ENCODE assay signal across 7 mouse cellular contexts in the genomic region with DNA sequence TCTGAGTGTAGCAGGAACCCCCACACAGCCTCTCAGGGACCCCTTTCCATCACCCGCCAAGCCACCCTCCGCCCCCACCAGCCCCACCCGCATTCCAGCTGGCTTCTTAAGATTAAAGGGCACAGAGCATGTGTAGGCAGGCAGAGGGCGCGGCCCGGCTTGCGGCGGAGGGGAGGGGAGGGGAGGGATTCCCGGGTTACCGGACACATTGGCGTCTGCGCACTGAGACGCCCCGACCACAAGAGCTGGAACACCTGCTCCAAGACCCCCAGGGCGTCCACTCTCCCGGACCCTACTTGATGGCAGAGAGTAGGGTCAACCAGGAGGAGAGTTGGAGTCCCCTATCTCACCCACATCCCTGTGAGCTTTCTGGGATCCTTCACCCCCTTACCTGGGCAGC. TPM values are rescaled to one million over a fixed set of nuclear protein-coding genes. Genes with fewer than 3 reads are reported as not detected.
DNase-seq lines count a peak whose midpoint lies in the region; ATAC-seq lines count a peak whose summit lies in the region.

No protein-coding gene starts in this region.

- peaks cover 100% of the 10 kb centered on the region for H3K27me3 ChIP-seq in embryonic facial prominence, embryonic 10.5 days (replicated peaks; ENCODE audit: low read depth, poor library complexity, severe bottlenecking)
- H3K27me3 ChIP-seq in intestine, embryonic 14.5 days (replicated peaks; ENCODE audit: control insufficient read depth, insufficient read depth, low read length): peaks cover 95% of the 10 kb centered on the region

- ATAC-seq in intestine, embryonic 14.5 days (replicated peaks; ENCODE audit: low FRiP score, low TSS enrichment, low read depth): no peak

- DNase-seq in kidney, postnatal 10 days: peak; percentile 50
- DNase-seq in kidney, adult 8-10 months: no peak
- DNase-seq in embryonic facial prominence, embryonic 10.5 days (ENCODE audit: low spot score): peak; percentile 63
- DNase-seq in intestine, embryonic 14.5 days (ENCODE audit: low spot score): no peak
- DNase-seq in lung, postnatal 10 days: peak; percentile 49
- DNase-seq in right cerebral cortex, postnatal 25 days: no peak
- DNase-seq in ovary, adult 18-20 months (ENCODE audit: low spot score): no peak

- H3K9me3 ChIP-seq in embryonic facial prominence, embryonic 10.5 days: no peaks in the 10 kb centered on the region
- H3K9me3 ChIP-seq in intestine, embryonic 14.5 days (ENCODE audit: control insufficient read depth, low read length): no peaks in the 10 kb centered on the region

- no peaks in the 10 kb centered on the region for H3K36me3 ChIP-seq in embryonic facial prominence, embryonic 10.5 days (replicated peaks)
- no peaks in the 10 kb centered on the region for H3K36me3 ChIP-seq in intestine, embryonic 14.5 days (ENCODE audit: control insufficient read depth, insufficient read depth, low read length)

- peak overlapping the region; percentile 37 for H3K4me3 ChIP-seq in embryonic facial prominence, embryonic 10.5 days
- H3K4me3 ChIP-seq in intestine, embryonic 14.5 days (ENCODE audit: low read depth, low read length): no peak overlapping the region

- H3K4me1 ChIP-seq in embryonic facial prominence, embryonic 10.5 days: peaks cover 71% of the 10 kb centered on the region
- H3K4me1 ChIP-seq in intestine, embryonic 14.5 days (replicated peaks; ENCODE audit: control insufficient read depth, insufficient read depth, low read length): peaks cover 48% of the 10 kb centered on the region

- no peak overlapping the region for H3K9ac ChIP-seq in intestine, embryonic 14.5 days (ENCODE audit: low read length)

- peak overlapping the region; percentile 24 for H3K4me2 ChIP-seq in intestine, embryonic 14.5 days (ENCODE audit: low read length)

- H3K27ac ChIP-seq in embryonic facial prominence, embryonic 10.5 days (replicated peaks): 0 out of 2 replicates have a peak overlapping the region, but pooled peaks have one; percentile 6
- no peak overlapping the region for H3K27ac ChIP-seq in intestine, embryonic 14.5 days (ENCODE audit: low read depth)

- 1% methylated on average over 16 of the region's 16 CpGs for WGBS in embryonic facial prominence, embryonic 10.5 days
- WGBS in intestine, embryonic 14.5 days: under 1% methylated on average over 16 of the region's 16 CpGs

RNA-seq across cellular contexts. Expression of a gene that starts 3.1 kb away (rescaled TPM):
- 0.65 and 0.88 TPM in 2 replicates for polyA plus RNA-seq in embryonic facial prominence, embryonic 10.5 days (2016; fragmentation: Nextera tagmentation; extraction: Ambion mirVana)
- polyA plus RNA-seq in intestine, embryonic 14.5 days (2014; fragmentation: Nextera tagmentation; extraction: Ambion mirVana): 8.1 and 8.7 TPM in 2 replicates

RNA-seq across cellular contexts. Expression of a gene that starts 11.1 kb away (rescaled TPM):
- polyA plus RNA-seq in embryonic facial prominence, embryonic 10.5 days (2016; fragmentation: Nextera tagmentation; extraction: Ambion mirVana): 0.37 and 0.43 TPM in 2 replicates
- polyA plus RNA-seq in intestine, embryonic 14.5 days (2014; fragmentation: Nextera tagmentation; extraction: Ambion mirVana): 0.22 and 0.32 TPM in 2 replicates

RNA-seq across cellular contexts. Expression of a gene that starts 15.4 kb away (rescaled TPM):
- polyA plus RNA-seq in embryonic facial prominence, embryonic 10.5 days (2016; fragmentation: Nextera tagmentation; extraction: Ambion mirVana): 6.6 TPM in 2 replicates
- polyA plus RNA-seq in intestine, embryonic 14.5 days (2014; fragmentation: Nextera tagmentation; extraction: Ambion mirVana): 42.4 and 58.1 TPM in 2 replicates

RNA-seq across cellular contexts. Expression of a gene that starts 15.8 kb away (rescaled TPM):
- 5.0 and 5.5 TPM in 2 replicates for polyA plus RNA-seq in embryonic facial prominence, embryonic 10.5 days (2016; fragmentation: Nextera tagmentation; extraction: Ambion mirVana)
- polyA plus RNA-seq in intestine, embryonic 14.5 days (2014; fragmentation: Nextera tagmentation; extraction: Ambion mirVana): 6.8 and 7.3 TPM in 2 replicates

RNA-seq across cellular contexts. Expression of a gene that starts 24.8 kb away (rescaled TPM):
- 53.7 and 56.2 TPM in 2 replicates for polyA plus RNA-seq in embryonic facial prominence, embryonic 10.5 days (2016; fragmentation: Nextera tagmentation; extraction: Ambion mirVana)
- polyA plus RNA-seq in intestine, embryonic 14.5 days (2014; fragmentation: Nextera tagmentation; extraction: Ambion mirVana): 43.4 and 45.2 TPM in 2 replicates

Comparison
In these comparisons a context has a peak if more than half of its experiments do, and no peak if none do; other contexts are left out.
1. DNase-seq: peak in kidney, postnatal 10 days (single experiment), embryonic facial prominence, embryonic 10.5 days (single experiment) and lung, postnatal 10 days (single experiment); none in kidney, adult 8-10 months (0 of 2), intestine, embryonic 14.5 days (single experiment), right cerebral cortex, postnatal 25 days (single experiment) and ovary, adult 18-20 months (single experiment).